Comparison of ENCODE assay signal across 8 mouse cellular contexts in the genomic region with DNA sequence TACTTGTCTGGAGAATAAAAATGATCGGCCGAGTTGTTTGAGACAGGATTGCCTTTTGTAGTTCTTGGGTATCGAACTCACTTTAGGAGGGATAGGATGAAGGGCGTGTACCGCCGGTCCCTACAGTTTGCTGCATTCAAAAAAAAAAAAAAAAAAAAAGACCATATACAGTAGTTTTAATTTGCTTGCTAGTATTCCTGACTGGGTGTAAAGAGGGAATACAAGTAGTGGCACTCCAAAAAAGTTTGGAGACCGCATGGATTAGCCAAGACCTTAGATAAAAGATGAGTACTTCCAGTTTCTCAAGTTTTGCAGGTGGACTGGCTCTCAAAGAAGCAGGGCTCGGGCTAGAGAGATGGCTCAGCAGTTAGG. TPM values are rescaled to one million over a fixed set of nuclear protein-coding genes. Genes with fewer than 3 reads are reported as not detected.
DNase-seq lines count a peak whose midpoint lies in the region; ATAC-seq and TF ChIP-seq lines count a peak whose summit lies in the region.

No protein-coding gene starts in this region.

- no peak for TF ChIP-seq EP300 in stomach, postnatal 0 days (optimal IDR thresholded peaks at IDR 0.05)

- no peak for TF ChIP-seq CTCF in cerebellum, adult 2 months (IDR thresholded peaks at IDR 0.05; ENCODE audit: borderline replicate concordance, insufficient read depth, low read depth, low read length)
- TF ChIP-seq CTCF in spleen, adult 2 months (IDR thresholded peaks at IDR 0.05; ENCODE audit: extremely low read depth, insufficient read depth, insufficient read length, insufficient replicate concordance) = no peak
- no peak for TF ChIP-seq CTCF in stomach, postnatal 0 days (IDR thresholded peaks at IDR 0.05; ENCODE audit: low read depth)

- peaks cover 26% of the 10 kb centered on the region for H3K36me3 ChIP-seq in spleen, adult 2 months (ENCODE audit: control insufficient read depth, insufficient read depth, low read length)
- peaks cover 33% of the 10 kb centered on the region for H3K36me3 ChIP-seq in liver, embryonic 11.5 days (ENCODE audit: control insufficient read depth, insufficient read depth, low read length)
- peaks cover 21% of the 10 kb centered on the region for H3K36me3 ChIP-seq in stomach, postnatal 0 days (ENCODE audit: control insufficient read depth, insufficient read depth, low read length)

- no peak overlapping the region for H3K27ac ChIP-seq in cerebellum, adult 2 months (ENCODE audit: insufficient read depth, low read length)
- H3K27ac ChIP-seq in spleen, adult 2 months (ENCODE audit: insufficient read depth, low read length) = peak overlapping the region; percentile 75; the same call in 1 of the 2 replicates
- H3K27ac ChIP-seq in liver, embryonic 11.5 days (ENCODE audit: low read depth, low read length) = peak overlapping the region; percentile 87
- peak overlapping the region; percentile 96 for H3K27ac ChIP-seq in stomach, postnatal 0 days (replicated peaks)

- ATAC-seq in liver, embryonic 11.5 days (replicated peaks; ENCODE audit: low FRiP score) = no peak
- no peak for ATAC-seq in stomach, postnatal 0 days (ENCODE audit: low FRiP score, low TSS enrichment)

- H3K4me1 ChIP-seq in cerebellum, adult 2 months (ENCODE audit: control insufficient read depth, insufficient read depth, low read length) = no peaks in the 10 kb centered on the region; the same call in 1 of the 2 replicates
- peaks cover 6% of the 10 kb centered on the region; the same call in 1 of the 2 replicates for H3K4me1 ChIP-seq in spleen, adult 2 months (ENCODE audit: control insufficient read depth, insufficient read depth, insufficient read length)
- H3K4me1 ChIP-seq in liver, embryonic 11.5 days (replicated peaks; ENCODE audit: control insufficient read depth, insufficient read depth, low read length) = peaks cover 11% of the 10 kb centered on the region
- no peaks in the 10 kb centered on the region for H3K4me1 ChIP-seq in stomach, postnatal 0 days (replicated peaks; ENCODE audit: control insufficient read depth, insufficient read depth)

- peak in 1 of 2 experiments; percentile 8 for DNase-seq in cerebellum, adult 2 months
- no peak for DNase-seq in cerebellum, postnatal 4 days (ENCODE audit: low spot score in 2 of 2)
- no peak for DNase-seq in spleen, adult 2 months (ENCODE audit: low read depth in 1 of 2, low spot score in 2 of 2)
- no peak for DNase-seq in spleen, adult 12 weeks (ENCODE audit: low spot score)
- DNase-seq in liver, embryonic 11.5 days (ENCODE audit: low spot score) = no peak
- DNase-seq in stomach, postnatal 0 days (ENCODE audit: low spot score) = no peak
- no peak for DNase-seq in left cerebral cortex, postnatal 14 days (ENCODE audit: low spot score in 2 of 2)
- no peak for DNase-seq in left cerebral cortex, postnatal 4 days

- H3K27me3 ChIP-seq in cerebellum, adult 2 months (ENCODE audit: control insufficient read depth, insufficient read depth, low read length) = no peaks in the 10 kb centered on the region
- H3K27me3 ChIP-seq in spleen, adult 2 months (ENCODE audit: control insufficient read depth, insufficient read depth, low read length) = no peaks in the 10 kb centered on the region
- H3K27me3 ChIP-seq in liver, embryonic 11.5 days (replicated peaks; ENCODE audit: control insufficient read depth, insufficient read depth, low read length) = no peaks in the 10 kb centered on the region
- H3K27me3 ChIP-seq in stomach, postnatal 0 days (ENCODE audit: control insufficient read depth, insufficient read depth, low read length) = no peaks in the 10 kb centered on the region

- H3K9me3 ChIP-seq in liver, embryonic 11.5 days (ENCODE audit: control insufficient read depth, low read length) = no peaks in the 10 kb centered on the region
- no peaks in the 10 kb centered on the region for H3K9me3 ChIP-seq in stomach, postnatal 0 days (ENCODE audit: control insufficient read depth, low read length)

- H3K4me3 ChIP-seq in cerebellum, adult 2 months (replicated peaks; ENCODE audit: insufficient read depth, low read depth, low read length) = peak overlapping the region; percentile 89
- H3K4me3 ChIP-seq in spleen, adult 2 months (ENCODE audit: extremely low read depth, insufficient read depth, insufficient read length) = peak overlapping the region; percentile 86
- peak overlapping the region; percentile 96 for H3K4me3 ChIP-seq in liver, embryonic 11.5 days (ENCODE audit: low read depth, low read length)
- H3K4me3 ChIP-seq in stomach, postnatal 0 days (ENCODE audit: low read depth, low read length) = peak overlapping the region; percentile 72

- intact Hi-C loops in left cerebral cortex, postnatal 14 days (cut with DNase I) = no loop called here
- intact Hi-C loops in left cerebral cortex, postnatal 4 days (cut with DNase I) = loop anchor here (5.0 kb wide), 1 partner anchor 109 kb away; no protein-coding TSS in a partner anchor

- H3K4me2 ChIP-seq in liver, embryonic 11.5 days = peak overlapping the region; percentile 88
- peak overlapping the region; percentile 62 for H3K4me2 ChIP-seq in stomach, postnatal 0 days (replicated peaks; ENCODE audit: low read depth)

- WGBS in cerebellum, adult 2 months = 7% methylated on average over 8 of the region's 8 CpGs
- WGBS in spleen, adult 2 months = 9% methylated on average over 8 of the region's 8 CpGs
- 8% methylated on average over 8 of the region's 8 CpGs for WGBS in liver, embryonic 11.5 days
- WGBS in stomach, postnatal 0 days = 6% methylated on average over 8 of the region's 8 CpGs

- peak overlapping the region; percentile 95 for H3K9ac ChIP-seq in liver, embryonic 11.5 days (ENCODE audit: low read depth, low read length)
- peak overlapping the region; percentile 89 for H3K9ac ChIP-seq in stomach, postnatal 0 days (ENCODE audit: low read length)

- TF ChIP-seq POLR2A in cerebellum, adult 2 months (IDR thresholded peaks at IDR 0.05; ENCODE audit: borderline replicate concordance, insufficient read depth, low read length) = no peak
- TF ChIP-seq POLR2A in spleen, adult 2 months (IDR thresholded peaks at IDR 0.05; ENCODE audit: low read depth, low read length) = no peak

RNA-seq across cellular contexts. Expression of gene Tmed2, which starts 1.1 kb away (rescaled TPM):
- 120 and 124 TPM in 2 replicates for polyA plus RNA-seq in cerebellum, adult 2 months (2012; rRNA removed)
- polyA plus RNA-seq in spleen, adult 2 months (2012; rRNA removed) = 54.2 and 96.7 TPM in 2 replicates
- polyA plus RNA-seq in liver, embryonic 11.5 days (2014; fragmentation: Nextera tagmentation; extraction: Ambion mirVana) = 521 and 566 TPM in 2 replicates
- 544 and 572 TPM in 2 replicates for polyA plus RNA-seq in stomach, postnatal 0 days (2015; fragmentation: Nextera tagmentation; extraction: Ambion mirVana)
- total RNA-seq in left cerebral cortex, postnatal 14 days (2021) = 100 to 1,000 TPM; 103 to 104 TPM
- 100 to 1,000 TPM; 119 to 123 TPM for total RNA-seq in left cerebral cortex, postnatal 4 days (2021)

RNA-seq across cellular contexts. Expression of gene Rilpl1, which starts 10.4 kb away (rescaled TPM):
- 20.2 and 22.7 TPM in 2 replicates for polyA plus RNA-seq in cerebellum, adult 2 months (2012; rRNA removed)
- polyA plus RNA-seq in spleen, adult 2 months (2012; rRNA removed) = 3.6 TPM in 2 replicates
- polyA plus RNA-seq in liver, embryonic 11.5 days (2014; fragmentation: Nextera tagmentation; extraction: Ambion mirVana) = 9.8 and 10.6 TPM in 2 replicates
- polyA plus RNA-seq in stomach, postnatal 0 days (2015; fragmentation: Nextera tagmentation; extraction: Ambion mirVana) = 9.0 and 9.3 TPM in 2 replicates
- 10 to 100 TPM; 42.5 to 57.5 TPM for total RNA-seq in left cerebral cortex, postnatal 14 days (2021)
- total RNA-seq in left cerebral cortex, postnatal 4 days (2021) = 10 to 100 TPM; 15.0 to 16.6 TPM

RNA-seq across cellular contexts. Expression of gene Ddx55, which starts 11.1 kb away (rescaled TPM):
- polyA plus RNA-seq in cerebellum, adult 2 months (2012; rRNA removed) = 37.9 and 41.6 TPM in 2 replicates
- 17.0 and 19.1 TPM in 2 replicates for polyA plus RNA-seq in spleen, adult 2 months (2012; rRNA removed)
- 18.9 and 19.6 TPM in 2 replicates for polyA plus RNA-seq in liver, embryonic 11.5 days (2014; fragmentation: Nextera tagmentation; extraction: Ambion mirVana)
- 5.8 and 6.1 TPM in 2 replicates for polyA plus RNA-seq in stomach, postnatal 0 days (2015; fragmentation: Nextera tagmentation; extraction: Ambion mirVana)
- 10 to 100 TPM; 20.5 to 26.3 TPM for total RNA-seq in left cerebral cortex, postnatal 14 days (2021)
- total RNA-seq in left cerebral cortex, postnatal 4 days (2021) = 10 to 100 TPM; 27.5 to 30.8 TPM

RNA-seq across cellular contexts. Expression of gene Eif2b1, which starts 37.3 kb away (rescaled TPM):
- 36.7 and 38.4 TPM in 2 replicates for polyA plus RNA-seq in cerebellum, adult 2 months (2012; rRNA removed)
- 9.8 and 11.6 TPM in 2 replicates for polyA plus RNA-seq in spleen, adult 2 months (2012; rRNA removed)
- 119 and 123 TPM in 2 replicates for polyA plus RNA-seq in liver, embryonic 11.5 days (2014; fragmentation: Nextera tagmentation; extraction: Ambion mirVana)
- polyA plus RNA-seq in stomach, postnatal 0 days (2015; fragmentation: Nextera tagmentation; extraction: Ambion mirVana) = 58.8 and 61.2 TPM in 2 replicates
- total RNA-seq in left cerebral cortex, postnatal 14 days (2021) = 10 to 100 TPM; 41.7 to 42.0 TPM
- 10 to 100 TPM; 44.4 to 46.9 TPM for total RNA-seq in left cerebral cortex, postnatal 4 days (2021)

RNA-seq across cellular contexts. Expression of gene Gtf2h3, which starts 37.4 kb away (rescaled TPM):
- polyA plus RNA-seq in cerebellum, adult 2 months (2012; rRNA removed) = 46.0 and 46.1 TPM in 2 replicates
- polyA plus RNA-seq in spleen, adult 2 months (2012; rRNA removed) = 25.9 and 29.4 TPM in 2 replicates
- polyA plus RNA-seq in liver, embryonic 11.5 days (2014; fragmentation: Nextera tagmentation; extraction: Ambion mirVana) = 69.7 and 69.9 TPM in 2 replicates
- polyA plus RNA-seq in stomach, postnatal 0 days (2015; fragmentation: Nextera tagmentation; extraction: Ambion mirVana) = 24.9 and 27.6 TPM in 2 replicates
- total RNA-seq in left cerebral cortex, postnatal 14 days (2021) = 10 to 100 TPM; 26.2 to 30.8 TPM
- total RNA-seq in left cerebral cortex, postnatal 4 days (2021) = 10 to 100 TPM; 36.3 to 37.1 TPM
